Mouse (Mus musculus): ENCODE results near the gene Tbx22. TPM values are rescaled to one million over a fixed set of nuclear protein-coding genes. Genes with fewer than 3 reads are reported as not detected.

Gene Tbx22
- 2.5 and 4.2 TPM in 2 replicates for polyA plus RNA-seq (2015; fragmentation: Nextera tagmentation; extraction: Ambion mirVana)

GRCm38 (mm10) chrX:107667664-107668063 is at the start of gene Tbx22:
Gene Tbx22 (plus strand): TSS chrX:107667964.
- Histone ChIP-seq H3K36me3 (no peaks in the 10 kb centered on the region), H3K4me3 (no peak within 1 kb of the TSS), H3K4me2 (no peak within 1 kb of the TSS), H3K9me3 (no peaks in the 10 kb centered on the region), H3K27ac (no peak within 1 kb of the TSS), H3K4me1 (no peaks in the 10 kb centered on the region), H3K9ac (no peak within 1 kb of the TSS), H3K27me3 (peaks cover 8% of the 10 kb centered on the region)
- 53% methylated on average over 2 of the region's 2 CpGs for WGBS
- no peak for ATAC-seq (ENCODE audit: insufficient number of reproducible peaks, insufficient read depth, low FRiP score, low TSS enrichment, low read depth)

- H3K9ac ChIP-seq, result no peak overlapping the region
- H3K4me1 ChIP-seq, result no peaks in the 10 kb centered on the region
- H3K27ac ChIP-seq, result no peak overlapping the region
- WGBS, result 37% methylated on average over 1 of the region's 1 CpGs
- peaks cover 8% of the 10 kb centered on the region for H3K27me3 ChIP-seq
- no peak overlapping the region for H3K4me2 ChIP-seq
- H3K36me3 ChIP-seq, result no peaks in the 10 kb centered on the region
- ATAC-seq (ENCODE audit: insufficient number of reproducible peaks, insufficient read depth, low FRiP score, low TSS enrichment, low read depth), result no peak
- H3K9me3 ChIP-seq, result no peaks in the 10 kb centered on the region
- no peak overlapping the region for H3K4me3 ChIP-seq
These were observed 913 bp downstream of the Tbx22 start for GRCm38 (mm10) chrX:107668677-107669076.

- Histone ChIP-seq H3K27me3 (peaks cover 49% of the 10 kb centered on the region), H3K4me2 (peak overlapping the region; percentile 54), H3K4me1 (no peaks in the 10 kb centered on the region), H3K4me3 (peak overlapping the region; percentile 37), H3K36me3 (no peaks in the 10 kb centered on the region), H3K9ac (peak overlapping the region; percentile 44), H3K9me3 (no peaks in the 10 kb centered on the region), H3K27ac (no peak overlapping the region)
- ATAC-seq (ENCODE audit: insufficient number of reproducible peaks, insufficient read depth, low FRiP score, low TSS enrichment, low read depth), result no peak
- WGBS, result 16% methylated on average over 10 of the region's 10 CpGs
These were observed 11.4 kb downstream of the Tbx22 start for GRCm38 (mm10) chrX:107679203-107679602.

GRCm38 (mm10) chrX:107708584-107708983 is 40.8 kb downstream of the Tbx22 start:
- H3K27ac ChIP-seq, result no peak overlapping the region
- H3K4me1 ChIP-seq, result no peaks in the 10 kb centered on the region
- no peak overlapping the region for H3K4me3 ChIP-seq
- 84% methylated on average over 1 of the region's 1 CpGs for WGBS
- no peak overlapping the region for H3K9ac ChIP-seq
- no peaks in the 10 kb centered on the region for H3K27me3 ChIP-seq
- ATAC-seq (ENCODE audit: insufficient number of reproducible peaks, insufficient read depth, low FRiP score, low TSS enrichment, low read depth), result no peak
- no peak overlapping the region for H3K4me2 ChIP-seq
- H3K9me3 ChIP-seq, result no peaks in the 10 kb centered on the region
- H3K36me3 ChIP-seq, result no peaks in the 10 kb centered on the region

GRCm38 (mm10) chrX:107723541-107723940 is 55.8 kb downstream of the Tbx22 start:
- no peak overlapping the region for H3K4me3 ChIP-seq
- H3K27ac ChIP-seq, result no peak overlapping the region
- no peak for ATAC-seq (ENCODE audit: insufficient number of reproducible peaks, insufficient read depth, low FRiP score, low TSS enrichment, low read depth)
- no peaks in the 10 kb centered on the region for H3K36me3 ChIP-seq
- no peaks in the 10 kb centered on the region for H3K9me3 ChIP-seq
- no peak overlapping the region for H3K9ac ChIP-seq
- no peak overlapping the region for H3K4me2 ChIP-seq
- 0 out of 2 replicates have a peak, but pooled peaks cover 5% of the 10 kb centered on the region for H3K27me3 ChIP-seq
- WGBS, result 14% methylated on average over 1 of the region's 1 CpGs
- no peaks in the 10 kb centered on the region for H3K4me1 ChIP-seq

Other genes starting within 250 kb of the Tbx22 start
- not detected in 2 replicates for gene Tent5d, start 124.6 kb downstream of the Tbx22 start, polyA plus RNA-seq (2015; fragmentation: Nextera tagmentation; extraction: Ambion mirVana)
- gene 2610002M06Rik, start 148.4 kb downstream of the Tbx22 start, polyA plus RNA-seq (2015; fragmentation: Nextera tagmentation; extraction: Ambion mirVana), result 11.1 and 12.7 TPM in 2 replicates